Mouse (Mus musculus) CH12.LX (cell line): ENCODE data around the gene Nod2.

ENCODE experiments used
- CTCF ChIP-seq, 2 experiments: IDR thresholded peaks in 1 of 2; conservative IDR thresholded peaks in 1 of 2; 2 replicates each; pipeline ENCODE4 v1.5.1; 2011 to 2012; ENCODE audit warnings: low read depth in 2 of 2, low read length in 2 of 2, improper control_type of control experiment in 1 of 2, inconsistent platforms in 1 of 2, mild to moderate bottlenecking in 1 of 2, moderate library complexity in 1 of 2
- ELF1 ChIP-seq: IDR thresholded peaks from 2 replicates; pipeline ENCODE4 v1.6.1; 2014; ENCODE audit warnings: low read depth, mild to moderate bottlenecking, inconsistent platforms, low read length, improper control_type of control experiment
- EP300 ChIP-seq: IDR thresholded peaks from 2 replicates; pipeline ENCODE4 v1.6.1; 2011; ENCODE audit warnings: low read length, improper control_type of control experiment
- HCFC1 ChIP-seq: IDR thresholded peaks from 2 replicates; pipeline ENCODE4 v1.6.1; 2012; ENCODE audit warnings: low read depth, mild to moderate bottlenecking, inconsistent platforms, low read length, improper control_type of control experiment
- KAT2A ChIP-seq: IDR thresholded peaks from 2 replicates; pipeline ENCODE4 v1.6.1; 2012; ENCODE audit warnings: low read length, improper control_type of control experiment, inconsistent platforms; ENCODE audit not compliant: insufficient replicate concordance
- POLR2A ChIP-seq: IDR thresholded peaks from 2 replicates; pipeline ENCODE4 v1.6.1; 2011; ENCODE audit warnings: low read depth, mild to moderate bottlenecking, improper control_type of control experiment, low read length
- SIN3A ChIP-seq: IDR thresholded peaks from 2 replicates; pipeline ENCODE4 v1.6.1; 2012; ENCODE audit warnings: low read length, improper control_type of control experiment, inconsistent platforms
- USF1 ChIP-seq: IDR thresholded peaks from 2 replicates; pipeline ENCODE4 v1.6.1; 2014; ENCODE audit warnings: low read depth, mild to moderate bottlenecking, inconsistent platforms, low read length, improper control_type of control experiment

GRCm38 (mm10) chr8:88659873-88660272 is 12.8 kb downstream of the Nod2 start:
- no peak for TF ChIP-seq CTCF (conservative IDR thresholded peaks at IDR 0.05 in 1 of 2, IDR thresholded peaks at IDR 0.05 in 1 of 2; ENCODE audit: low read depth in 2 of 2, low read length in 2 of 2)
- no peak for TF ChIP-seq SIN3A
- no peak for TF ChIP-seq POLR2A
- TF ChIP-seq EP300 = no peak
- no peak for TF ChIP-seq KAT2A
- no peak for TF ChIP-seq ELF1
- TF ChIP-seq USF1 = no peak
- TF ChIP-seq HCFC1 = no peak
